Mouse (Mus musculus) monocyte, adult 5-6 weeks (primary cell): ENCODE data around the gene Sf1. TPM values are rescaled to one million over a fixed set of nuclear protein-coding genes. Genes with fewer than 3 reads are reported as not detected.

Experiments
- ATAC-seq: fragments of 153-309, 156-312 bp; replicated peaks from 2 replicates; pipeline ENCODE4 v1.8.0; 2017; ENCODE audit warnings: mild to moderate bottlenecking; ENCODE audit not compliant: low TSS enrichment, insufficient number of reproducible peaks, severe bottlenecking, poor library complexity, low FRiP score
- total RNA-seq: library from RNA; stranded (forward); fragments of 200-1000, 200-491, 200-594 nt; gene quantifications from 3 replicates; pipeline ENCODE4 v1.2.3, GENCODE M21; 2017

Sf1 gene
- total RNA-seq, result 222 to 393 TPM (median 317 TPM) in 3 replicates

GRCm38 (mm10) chr19:6363411-6364240, at the start of gene Sf1:
Gene Sf1, plus strand, starts transcription at chr19:6363690.
- ATAC-seq, result peak; percentile 82

- no peak for ATAC-seq
Measured at GRCm38 (mm10) chr19:6313796-6314195, 49.7 kb upstream of the Sf1 start.

GRCm38 (mm10) chr19:6314513-6314912, 49.0 kb upstream of the Sf1 start:
- no peak for ATAC-seq

GRCm38 (mm10) chr19:6315573-6315972, 47.9 kb upstream of the Sf1 start:
- ATAC-seq, result no peak

- no peak for ATAC-seq
Measured at GRCm38 (mm10) chr19:6318145-6318544, 45.3 kb upstream of the Sf1 start.

GRCm38 (mm10) chr19:6321358-6321757, 42.1 kb upstream of the Sf1 start:
- ATAC-seq, result no peak

- no peak for ATAC-seq
Measured at GRCm38 (mm10) chr19:6321786-6322621, 41.5 kb upstream of the Sf1 start.

- ATAC-seq, result no peak
Measured at GRCm38 (mm10) chr19:6324751-6325150, 38.7 kb upstream of the Sf1 start.

- ATAC-seq, result no peak
Measured at GRCm38 (mm10) chr19:6331178-6331577, 32.3 kb upstream of the Sf1 start.

GRCm38 (mm10) chr19:6331719-6332516, 31.6 kb upstream of the Sf1 start:
- peak; percentile 38; the same call in 1 of the 2 replicates for ATAC-seq

GRCm38 (mm10) chr19:6333761-6334595, 29.5 kb upstream of the Sf1 start:
- peak; percentile 0; the same call in 1 of the 2 replicates for ATAC-seq

GRCm38 (mm10) chr19:6334673-6335457, 28.6 kb upstream of the Sf1 start, which contains the start of gene Men1:
Gene Men1, plus strand, starts transcription at chr19:6334979.
- peak; percentile 81 for ATAC-seq

- ATAC-seq, result no peak
Measured at GRCm38 (mm10) chr19:6335458-6335827, 28.0 kb upstream of the Sf1 start.

GRCm38 (mm10) chr19:6336920-6337319, 26.6 kb upstream of the Sf1 start:
- ATAC-seq, result no peak

- ATAC-seq, result no peak
Measured at GRCm38 (mm10) chr19:6338171-6338570, 25.3 kb upstream of the Sf1 start.

GRCm38 (mm10) chr19:6338716-6339115, 24.8 kb upstream of the Sf1 start:
- no peak for ATAC-seq

GRCm38 (mm10) chr19:6339191-6339590, 24.3 kb upstream of the Sf1 start:
- ATAC-seq, result no peak
